Mouse (Mus musculus): ENCODE measurements around the gene Krt23.

DNA sequence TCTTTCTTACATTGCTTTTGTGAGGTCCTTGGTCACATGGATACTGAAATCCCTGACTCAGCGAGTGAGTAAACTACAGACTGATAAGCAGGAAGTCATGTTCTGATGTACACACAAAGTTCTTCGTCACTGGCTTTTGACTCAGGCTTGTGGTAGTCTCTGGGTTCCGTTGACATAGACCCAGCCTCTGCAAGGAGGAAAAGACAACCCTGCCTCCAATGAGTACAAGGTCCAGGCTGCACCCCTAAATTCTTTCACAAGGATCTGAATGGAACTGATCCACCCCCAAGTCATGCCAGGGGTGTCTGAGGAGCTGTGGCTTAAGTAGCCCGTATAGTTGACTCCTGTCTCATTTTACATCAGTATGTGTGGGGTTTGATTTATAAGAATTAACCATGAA is 3.5 kb upstream of the Krt23 start:
- no peak for TF ChIP-seq CTCF (IDR thresholded peaks at IDR 0.05)
- no peak for TF ChIP-seq EP300 (IDR thresholded peaks at IDR 0.05; ENCODE audit: insufficient read depth, low read depth, low read length)
- no peak for TF ChIP-seq POLR2A (IDR thresholded peaks at IDR 0.05; ENCODE audit: insufficient read depth, low read depth, low read length)

Data from heart, adult 2 months (tissue).